Mouse (Mus musculus) effector memory CD4-positive, alpha-beta T cell, adult 5 months (primary cell): ENCODE data around the gene BC051142. TPM values are rescaled to one million over a fixed set of nuclear protein-coding genes. Genes with fewer than 3 reads are reported as not detected.

Source experiments
- polyA plus RNA-seq: library from polyadenylated mRNA; unstranded; fragments of 100-300 nt; shearing (Covaris generic); gene quantifications from one replicate; pipeline ENCODE4 v1.2.1, GENCODE M21; 2017

BC051142 gene
- 1.6 TPM for polyA plus RNA-seq

DNA sequence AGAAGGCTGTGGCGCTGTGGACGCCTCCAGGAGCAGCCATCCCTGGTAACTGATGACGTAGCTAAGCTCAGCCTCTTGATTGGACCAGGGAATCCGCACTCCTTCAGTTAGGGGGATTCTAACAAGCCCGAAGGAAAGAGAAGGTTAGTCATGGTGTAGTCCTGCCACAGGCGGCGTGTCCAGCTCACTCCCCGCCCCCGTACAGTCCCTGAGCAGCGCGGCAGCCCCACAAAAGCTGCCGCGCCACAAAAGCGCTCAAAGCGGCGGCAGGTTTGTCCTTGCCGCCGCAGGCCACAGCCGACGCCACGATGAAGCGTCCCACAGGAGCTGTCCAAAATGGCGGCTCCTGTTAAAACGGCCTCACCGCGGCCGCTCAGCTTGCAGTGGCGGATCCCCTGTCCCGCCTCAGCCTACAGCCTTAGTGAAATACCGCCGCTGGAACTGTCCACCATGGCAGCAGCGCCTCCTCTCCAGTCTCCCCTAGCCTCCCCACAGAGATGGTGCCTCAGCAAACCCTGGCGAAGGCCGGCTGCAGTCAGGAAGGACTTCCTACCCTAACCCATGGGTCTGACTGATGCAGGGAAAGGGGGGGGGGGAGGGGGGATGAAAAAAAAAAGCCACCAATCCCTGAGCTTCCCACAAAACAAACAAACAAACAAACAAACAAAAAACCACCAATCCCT lies at the start of gene BC051142:
BC051142 (plus strand) TSS at position 110 of the 683 bp plus-strand sequence.

DNA sequence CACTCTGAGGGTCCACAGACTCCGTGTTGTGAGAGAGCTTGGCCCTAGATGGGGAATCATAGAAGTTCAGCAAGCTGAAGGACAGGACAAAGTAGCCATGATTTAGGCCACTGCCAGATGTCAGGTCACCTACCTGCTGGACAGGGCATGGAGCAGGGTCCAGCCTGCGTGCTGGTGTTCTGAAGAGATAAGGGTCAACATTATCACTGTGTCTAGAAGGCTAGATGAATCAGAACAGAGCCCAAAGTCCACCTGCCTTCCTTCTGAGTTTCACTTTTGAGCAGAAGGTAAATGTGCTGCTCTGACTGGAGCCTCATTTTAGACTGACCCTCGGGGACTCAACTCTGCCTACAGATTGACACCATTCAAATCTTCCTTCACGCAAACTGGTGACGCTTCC lies 44.1 kb upstream of the BC051142 start, which contains the start of gene Btnl2:
Btnl2 (plus strand) TSS at position 284 of the 400 bp plus-strand sequence.

GRCm38 (mm10) chr17:34376847-34377246 lies 21.8 kb upstream of the BC051142 start, which contains the start of gene Btnl1:
Btnl1 (plus strand) TSS chr17:34377132.

DNA sequence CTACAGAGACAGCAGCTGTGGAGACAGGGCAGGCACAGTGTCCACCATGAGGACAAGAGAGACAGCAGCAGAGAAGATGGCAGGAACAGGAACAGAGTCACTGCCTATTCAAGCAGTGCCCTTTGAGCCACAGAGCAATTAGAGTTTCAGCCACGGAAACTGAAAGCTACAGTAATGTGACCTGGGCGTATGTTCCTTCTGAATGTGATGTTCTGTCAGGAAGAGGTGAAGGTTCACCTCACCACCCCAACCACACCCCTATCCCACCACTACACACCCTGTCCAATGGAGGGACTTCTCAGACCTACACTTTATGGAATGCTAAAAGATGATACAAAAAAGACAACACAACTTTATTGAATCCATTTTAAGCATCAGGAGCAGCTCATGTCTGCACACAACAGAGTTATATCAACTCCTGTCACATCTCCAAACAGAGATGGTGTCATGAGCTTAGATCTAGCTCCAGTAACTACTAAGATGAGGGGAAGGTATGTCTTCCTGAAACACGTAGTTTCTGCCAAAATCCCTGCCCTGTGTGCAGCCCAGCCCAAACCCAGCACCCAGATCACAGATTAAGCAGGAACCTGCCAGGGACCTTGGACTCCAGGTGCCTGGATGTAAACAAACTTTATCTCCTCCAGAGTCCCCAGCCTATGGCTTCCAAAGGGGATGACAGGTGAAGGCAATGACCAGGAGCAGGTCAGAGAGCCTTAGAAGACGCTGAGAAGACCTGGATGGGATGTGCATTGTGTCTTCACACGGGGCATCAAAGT lies 78.8 kb downstream of the BC051142 start, which contains the start of gene Btnl4:
Btnl4 (minus strand) TSS at position 81 of the 776 bp plus-strand sequence.

Other genes starting within 250 kb of the BC051142 start
- not detected for gene H2-DMb1, start 245.7 kb upstream of the BC051142 start, polyA plus RNA-seq
- gene Tap1, start 211.3 kb upstream of the BC051142 start, polyA plus RNA-seq: 199 TPM
- gene Psmb9, start 211.1 kb upstream of the BC051142 start, polyA plus RNA-seq: 260 TPM
- gene Psmb8, start 201.1 kb upstream of the BC051142 start, polyA plus RNA-seq: 610 TPM
- gene Tap2, start 195.3 kb upstream of the BC051142 start, polyA plus RNA-seq: 230 TPM
- gene H2-Ob, start 159.9 kb upstream of the BC051142 start, polyA plus RNA-seq: 31.4 TPM
- gene H2-Ab1, start 141.1 kb upstream of the BC051142 start, polyA plus RNA-seq: 5.6 TPM
- gene H2-Aa, start 111.0 kb upstream of the BC051142 start, polyA plus RNA-seq: 4.3 TPM
- gene H2-Eb1, start 93.0 kb upstream of the BC051142 start, polyA plus RNA-seq: 1.7 TPM
- not detected for gene H2-Eb2, start 73.2 kb upstream of the BC051142 start, polyA plus RNA-seq
- gene Btnl2, start 44.0 kb upstream of the BC051142 start, polyA plus RNA-seq: not detected
- gene Btnl1, start 21.7 kb upstream of the BC051142 start, polyA plus RNA-seq: not detected
- not detected for gene Btnl4, start 78.5 kb downstream of the BC051142 start, polyA plus RNA-seq
- gene Btnl6, start 118.5 kb downstream of the BC051142 start, polyA plus RNA-seq: not detected
- 0.51 TPM for gene Notch4, start 165.4 kb downstream of the BC051142 start, polyA plus RNA-seq
- 234 TPM for gene Gpsm3, start 191.0 kb downstream of the BC051142 start, polyA plus RNA-seq
- gene Pbx2, start 192.4 kb downstream of the BC051142 start, polyA plus RNA-seq: 6.4 TPM
- gene Ager, start 199.0 kb downstream of the BC051142 start, polyA plus RNA-seq: 0.60 TPM
- 58.0 TPM for gene Rnf5, start 204.9 kb downstream of the BC051142 start, polyA plus RNA-seq
- 21.4 TPM for gene Agpat1, start 205.4 kb downstream of the BC051142 start, polyA plus RNA-seq
- 0.92 TPM for gene Egfl8, start 217.2 kb downstream of the BC051142 start, polyA plus RNA-seq
- gene Ppt2, start 229.7 kb downstream of the BC051142 start, polyA plus RNA-seq: 25.0 TPM
- gene Prrt1, start 230.7 kb downstream of the BC051142 start, polyA plus RNA-seq: 20.2 TPM
- gene Fkbpl, start 245.9 kb downstream of the BC051142 start, polyA plus RNA-seq: 3.2 TPM
- gene Atf6b, start 248.3 kb downstream of the BC051142 start, polyA plus RNA-seq: 56.1 TPM